Mouse (Mus musculus): ENCODE measurements at regions not wholly inside any gene's neighbourhood (a gene's known extent, or its start where the extent isn't known, plus 50 kb on each side); places are given as distances from the start of the nearest gene placed in this dataset.

DNA sequence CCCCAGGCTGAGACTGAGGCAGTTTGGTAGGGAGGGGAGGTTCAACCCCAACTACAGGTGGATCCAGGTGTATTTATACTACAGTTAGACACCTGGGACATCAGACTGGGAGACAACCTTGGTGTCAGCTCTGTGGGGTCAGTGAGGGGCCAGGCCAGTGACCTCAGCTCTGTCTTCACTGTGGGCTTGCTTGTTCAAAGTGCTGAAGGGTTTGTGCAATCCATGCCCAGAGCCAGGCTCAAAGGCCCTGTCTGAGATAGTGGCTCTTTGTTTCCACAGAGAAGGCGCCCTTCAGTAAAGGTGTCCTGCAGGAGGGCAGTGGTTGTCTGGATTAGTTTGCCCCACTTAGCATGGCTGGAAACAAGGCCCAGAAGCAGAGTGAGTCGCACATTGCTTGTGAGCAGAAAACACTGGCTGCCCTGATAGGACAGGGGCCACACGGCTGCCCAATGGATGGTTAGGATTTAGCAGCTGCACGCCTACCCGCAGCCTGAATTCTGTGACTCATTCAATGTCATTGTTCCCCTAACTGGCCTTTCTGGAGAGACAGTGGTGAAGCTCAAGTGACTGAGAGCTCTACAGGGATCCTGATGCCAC is 154.7 kb downstream of the Cdh26 start:
- peak; percentile 65 for DNase-seq (ENCODE audit: extremely low read depth, low read depth, low spot score)
- Histone ChIP-seq H3K4me3 (ENCODE audit: insufficient read depth, low read depth, low read length) (no peak overlapping the region), H3K27ac (replicated peaks; ENCODE audit: insufficient read depth, low read depth, low read length) (no peak overlapping the region), H3K36me3 (ENCODE audit: control insufficient read depth, insufficient read depth, low read length) (no peaks in the 10 kb centered on the region), H3K79me2 (ENCODE audit: control insufficient read depth, insufficient read depth, low read length) (no peaks in the 10 kb centered on the region), H3K27me3 (ENCODE audit: control insufficient read depth, insufficient read depth, low read length) (no peaks in the 10 kb centered on the region), H3K9ac (ENCODE audit: low read depth, low read length) (no peak overlapping the region), H3K4me1 (ENCODE audit: control insufficient read depth, insufficient read depth, low read length) (peaks cover 3% of the 10 kb centered on the region)
- WGBS = 59% methylated on average over 5 of the region's 5 CpGs
- TF ChIP-seq CTCF (IDR thresholded peaks at IDR 0.05; ENCODE audit: low read depth, low read length) (no peak), POLR2A (IDR thresholded peaks at IDR 0.05; ENCODE audit: extremely low read depth, insufficient read depth, low read length) (no peak)

DNA sequence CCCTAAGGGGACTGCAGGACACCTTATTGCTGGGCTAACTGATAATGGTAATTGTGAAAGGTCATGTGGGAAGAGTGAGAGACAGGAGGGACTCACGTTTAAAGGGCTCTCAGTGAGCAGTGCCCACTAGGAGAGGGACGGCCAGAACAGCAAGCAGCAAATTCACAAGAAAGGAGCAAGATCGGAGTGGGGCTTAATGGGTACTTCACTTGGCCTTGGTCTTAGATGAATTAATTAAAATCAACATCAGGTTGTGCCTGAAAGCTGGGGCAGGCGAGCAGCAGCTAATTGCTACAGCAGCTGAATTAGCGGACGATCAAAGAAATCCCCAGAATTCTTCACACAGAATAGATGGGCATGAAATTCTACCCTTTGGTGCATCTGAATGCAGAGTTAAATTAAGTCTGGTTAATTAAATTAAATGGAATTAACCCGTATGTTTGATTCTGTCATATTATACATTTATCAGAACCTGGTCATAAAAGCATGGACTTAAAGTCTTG is 156.9 kb downstream of the Cdh26 start:
- Histone ChIP-seq H3K79me2 (ENCODE audit: control insufficient read depth, insufficient read depth, low read length) (no peaks in the 10 kb centered on the region), H3K27ac (replicated peaks; ENCODE audit: insufficient read depth, low read depth, low read length) (no peak overlapping the region), H3K4me1 (ENCODE audit: control insufficient read depth, insufficient read depth, low read length) (peaks cover 3% of the 10 kb centered on the region), H3K27me3 (ENCODE audit: control insufficient read depth, insufficient read depth, low read length) (no peaks in the 10 kb centered on the region), H3K36me3 (ENCODE audit: control insufficient read depth, insufficient read depth, low read length) (no peaks in the 10 kb centered on the region), H3K9ac (ENCODE audit: low read depth, low read length) (no peak overlapping the region), H3K4me3 (ENCODE audit: insufficient read depth, low read depth, low read length) (no peak overlapping the region)
- WGBS = 92% methylated on average over 7 of the region's 7 CpGs
- no peak for DNase-seq (ENCODE audit: extremely low read depth, low read depth, low spot score)
- TF ChIP-seq POLR2A (IDR thresholded peaks at IDR 0.05; ENCODE audit: extremely low read depth, insufficient read depth, low read length) (no peak), CTCF (IDR thresholded peaks at IDR 0.05; ENCODE audit: low read depth, low read length) (no peak)

DNA sequence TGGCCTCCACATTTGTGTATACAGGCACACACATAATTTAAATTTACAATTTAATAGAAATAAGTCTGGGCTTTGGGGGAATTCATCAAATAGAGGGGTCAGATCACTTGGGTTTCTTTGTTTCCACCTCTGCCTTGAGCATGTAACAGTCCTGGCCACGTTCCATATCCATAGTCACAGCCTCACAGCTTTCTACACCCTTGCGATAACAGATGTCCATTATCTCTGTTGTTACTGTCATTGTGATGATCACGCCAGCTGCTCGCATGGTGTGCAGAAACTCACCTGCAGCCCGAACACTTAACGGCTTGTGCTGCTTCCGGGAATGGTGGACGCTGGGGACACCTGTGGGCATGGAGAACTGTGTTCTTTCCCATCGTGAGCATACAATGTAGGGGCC is 163.4 kb downstream of the Cdh26 start:
- WGBS = 79% methylated on average over 9 of the region's 9 CpGs
- no peaks in the 10 kb centered on the region for H3K79me2 ChIP-seq (ENCODE audit: control insufficient read depth, insufficient read depth, low read length)
- DNase-seq (ENCODE audit: extremely low read depth, low read depth, low spot score) = no peak
- no peak overlapping the region for H3K27ac ChIP-seq (replicated peaks; ENCODE audit: insufficient read depth, low read depth, low read length)
- no peak overlapping the region for H3K9ac ChIP-seq (ENCODE audit: low read depth, low read length)
- H3K36me3 ChIP-seq (ENCODE audit: control insufficient read depth, insufficient read depth, low read length) = no peaks in the 10 kb centered on the region
- peaks cover 2% of the 10 kb centered on the region; the same call in 1 of the 2 replicates for H3K4me1 ChIP-seq (ENCODE audit: control insufficient read depth, insufficient read depth, low read length)
- TF ChIP-seq POLR2A (IDR thresholded peaks at IDR 0.05; ENCODE audit: extremely low read depth, insufficient read depth, low read length) (no peak), CTCF (IDR thresholded peaks at IDR 0.05; ENCODE audit: low read depth, low read length) (no peak)
- no peaks in the 10 kb centered on the region for H3K27me3 ChIP-seq (ENCODE audit: control insufficient read depth, insufficient read depth, low read length)
- H3K4me3 ChIP-seq (ENCODE audit: insufficient read depth, low read depth, low read length) = no peak overlapping the region

DNA sequence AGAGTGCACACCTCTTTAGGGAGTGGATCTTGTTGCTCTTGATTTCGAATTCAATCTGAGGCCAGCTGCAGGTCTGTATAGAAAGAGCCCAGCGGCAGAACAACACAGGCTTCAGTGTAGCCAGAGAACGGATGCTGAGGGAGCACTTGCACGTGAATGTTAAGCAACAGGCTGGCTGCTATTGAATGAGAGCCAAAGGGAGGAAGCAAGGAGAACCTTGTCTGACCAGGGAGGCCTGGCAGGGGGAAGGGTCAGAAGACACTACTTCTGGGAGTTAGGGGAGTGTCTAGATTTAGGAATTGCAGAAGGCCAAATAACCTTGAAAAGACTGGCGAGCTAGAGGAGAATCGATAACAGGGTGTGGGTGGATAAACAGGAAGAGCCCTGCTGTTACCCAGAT is 163.8 kb downstream of the Cdh26 start:
- Histone ChIP-seq H3K4me1 (ENCODE audit: control insufficient read depth, insufficient read depth, low read length) (peaks cover 2% of the 10 kb centered on the region; the same call in 1 of the 2 replicates), H3K27ac (replicated peaks; ENCODE audit: insufficient read depth, low read depth, low read length) (no peak overlapping the region), H3K4me3 (ENCODE audit: insufficient read depth, low read depth, low read length) (no peak overlapping the region), H3K79me2 (ENCODE audit: control insufficient read depth, insufficient read depth, low read length) (no peaks in the 10 kb centered on the region), H3K36me3 (ENCODE audit: control insufficient read depth, insufficient read depth, low read length) (no peaks in the 10 kb centered on the region), H3K27me3 (ENCODE audit: control insufficient read depth, insufficient read depth, low read length) (no peaks in the 10 kb centered on the region), H3K9ac (ENCODE audit: low read depth, low read length) (no peak overlapping the region)
- TF ChIP-seq CTCF (IDR thresholded peaks at IDR 0.05; ENCODE audit: low read depth, low read length) (no peak), POLR2A (IDR thresholded peaks at IDR 0.05; ENCODE audit: extremely low read depth, insufficient read depth, low read length) (no peak)
- WGBS = 12% methylated on average over 6 of the region's 6 CpGs
- peak; percentile 58 for DNase-seq (ENCODE audit: extremely low read depth, low read depth, low spot score)

DNA sequence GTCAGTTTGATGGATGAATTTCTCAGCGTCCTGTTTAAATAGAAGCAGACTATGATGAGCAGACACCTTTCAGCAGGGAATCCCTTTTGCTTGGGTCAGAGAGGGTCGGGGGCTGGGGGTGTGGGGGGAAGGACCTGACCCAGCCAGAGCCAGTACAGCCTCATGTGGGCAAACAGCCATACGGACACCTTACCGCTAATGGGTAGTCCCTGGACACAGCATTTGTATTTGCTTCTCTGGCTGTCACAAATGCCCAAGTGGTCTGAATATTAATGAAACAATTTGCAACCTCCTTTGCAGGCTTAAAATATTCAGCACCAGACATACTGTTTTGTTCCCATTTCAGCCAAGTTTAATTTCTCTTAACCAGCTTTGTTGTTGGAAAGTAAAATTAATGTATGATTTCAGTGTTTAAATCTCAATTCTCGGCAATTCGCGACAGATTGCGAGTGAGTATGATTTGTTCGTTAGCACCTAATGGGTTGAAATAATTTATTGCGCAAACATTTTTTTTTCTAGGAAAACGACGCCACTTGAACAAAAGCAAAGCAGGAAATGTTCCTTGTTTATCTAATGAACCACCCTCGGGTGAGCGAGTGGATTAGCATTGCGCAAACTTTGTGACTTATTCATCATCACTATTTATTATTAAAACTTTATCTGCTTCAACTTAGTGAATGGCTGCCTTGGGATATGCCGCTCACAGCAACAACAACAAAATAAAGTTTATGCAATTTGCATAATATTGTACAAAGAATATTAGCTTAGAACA is 166.2 kb downstream of the Cdh26 start:
- H3K79me2 ChIP-seq (ENCODE audit: control insufficient read depth, insufficient read depth, low read length) = no peaks in the 10 kb centered on the region
- no peaks in the 10 kb centered on the region for H3K36me3 ChIP-seq (ENCODE audit: control insufficient read depth, insufficient read depth, low read length)
- no peak overlapping the region for H3K9ac ChIP-seq (ENCODE audit: low read depth, low read length)
- DNase-seq (ENCODE audit: extremely low read depth, low read depth, low spot score) = peak; percentile 45
- H3K4me1 ChIP-seq (ENCODE audit: control insufficient read depth, insufficient read depth, low read length) = peaks cover 2% of the 10 kb centered on the region; the same call in 1 of the 2 replicates
- 40% methylated on average over 16 of the region's 16 CpGs for WGBS
- no peak for TF ChIP-seq POLR2A (IDR thresholded peaks at IDR 0.05; ENCODE audit: extremely low read depth, insufficient read depth, low read length)
- no peak overlapping the region for H3K27ac ChIP-seq (replicated peaks; ENCODE audit: insufficient read depth, low read depth, low read length)
- H3K4me3 ChIP-seq (ENCODE audit: insufficient read depth, low read depth, low read length) = no peak overlapping the region
- H3K27me3 ChIP-seq (ENCODE audit: control insufficient read depth, insufficient read depth, low read length) = no peaks in the 10 kb centered on the region

DNA sequence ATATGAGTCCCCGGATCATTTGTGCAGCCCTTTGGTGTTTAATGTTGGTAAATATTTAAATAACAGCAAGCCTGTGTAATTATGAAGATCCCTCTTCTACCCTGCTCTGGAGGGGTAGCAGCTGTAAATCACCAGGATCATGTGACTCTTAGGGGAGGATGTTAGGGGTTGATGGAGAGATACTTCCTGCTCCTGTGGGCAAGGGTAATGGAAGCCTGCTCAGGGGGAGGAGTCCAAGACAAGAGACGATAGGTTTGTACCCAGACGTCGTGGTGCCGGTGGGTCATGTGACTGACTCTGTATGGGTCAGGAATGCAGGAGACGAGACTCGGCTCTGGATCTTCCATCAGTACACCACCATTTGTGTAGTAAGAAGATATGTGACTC is 166.7 kb downstream of the Cdh26 start:
- Histone ChIP-seq H3K79me2 (ENCODE audit: control insufficient read depth, insufficient read depth, low read length) (no peaks in the 10 kb centered on the region), H3K36me3 (ENCODE audit: control insufficient read depth, insufficient read depth, low read length) (no peaks in the 10 kb centered on the region), H3K9ac (ENCODE audit: low read depth, low read length) (no peak overlapping the region), H3K4me1 (ENCODE audit: control insufficient read depth, insufficient read depth, low read length) (peaks cover 2% of the 10 kb centered on the region; the same call in 1 of the 2 replicates), H3K27ac (replicated peaks; ENCODE audit: insufficient read depth, low read depth, low read length) (no peak overlapping the region), H3K27me3 (ENCODE audit: control insufficient read depth, insufficient read depth, low read length) (no peaks in the 10 kb centered on the region), H3K4me3 (ENCODE audit: insufficient read depth, low read depth, low read length) (no peak overlapping the region)
- no peak for DNase-seq (ENCODE audit: extremely low read depth, low read depth, low spot score)
- TF ChIP-seq POLR2A (IDR thresholded peaks at IDR 0.05; ENCODE audit: extremely low read depth, insufficient read depth, low read length) = no peak
- TF ChIP-seq CTCF (IDR thresholded peaks at IDR 0.05; ENCODE audit: low read depth, low read length) = no peak
- WGBS = 65% methylated on average over 7 of the region's 7 CpGs

Data from liver, adult 2 months (tissue).